Mouse (Mus musculus): ENCODE measurements around the gene Aldh3b1. TPM values are rescaled to one million over a fixed set of nuclear protein-coding genes. Genes with fewer than 3 reads are reported as not detected.
"Not testable (repeated sequence)": the region's sequence is repeated elsewhere in the genome, so short reads cannot be mapped to it uniquely, and the experiment has no call there.

Aldh3b1 gene
- total RNA-seq (2017), result 78.5 and 85.2 TPM in 2 replicates

DNA sequence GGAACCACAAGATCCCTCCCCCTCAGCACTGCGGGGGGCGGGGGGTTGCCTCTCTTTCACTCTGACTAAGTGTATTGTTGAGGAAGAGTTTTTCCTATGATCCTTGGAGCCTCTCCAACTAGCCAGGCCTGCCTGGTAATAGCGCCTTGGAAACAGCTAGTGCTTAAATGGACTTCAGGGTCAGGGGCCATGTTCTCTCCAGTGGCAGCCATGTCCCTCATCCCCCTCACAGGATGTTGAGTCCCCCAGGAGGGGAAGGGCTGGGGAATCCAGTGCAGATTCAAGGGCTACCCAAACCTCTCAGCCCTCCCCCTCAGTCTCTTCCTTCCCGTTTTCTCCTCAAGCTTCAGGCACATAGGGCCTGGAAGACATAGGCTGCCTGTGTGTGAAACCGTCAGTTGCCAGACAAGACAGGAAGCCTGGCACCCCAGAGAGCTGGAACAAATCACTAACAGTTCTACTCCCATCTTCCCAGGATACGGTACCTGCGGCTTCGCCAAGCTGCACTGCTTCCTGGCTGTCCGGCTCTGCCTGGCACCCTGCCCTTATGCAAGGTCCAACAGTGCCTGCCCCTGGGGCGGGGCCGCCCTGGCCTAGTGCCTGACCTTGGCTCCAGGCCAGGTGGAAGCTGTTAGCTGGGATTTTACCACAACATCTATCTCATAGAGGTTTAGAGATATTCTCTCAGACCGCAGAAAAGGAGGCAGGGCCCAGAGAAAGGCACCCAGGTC lies at the start of gene Aldh3b1:
Gene Aldh3b1, minus strand, starts transcription at position 598 of the 731 bp plus-strand sequence.
- ATAC-seq (ENCODE audit: extremely low read depth, insufficient number of reproducible peaks, low FRiP score, poor library complexity, severe bottlenecking), result peak; percentile 27; the same call in 1 of the 2 replicates

DNA sequence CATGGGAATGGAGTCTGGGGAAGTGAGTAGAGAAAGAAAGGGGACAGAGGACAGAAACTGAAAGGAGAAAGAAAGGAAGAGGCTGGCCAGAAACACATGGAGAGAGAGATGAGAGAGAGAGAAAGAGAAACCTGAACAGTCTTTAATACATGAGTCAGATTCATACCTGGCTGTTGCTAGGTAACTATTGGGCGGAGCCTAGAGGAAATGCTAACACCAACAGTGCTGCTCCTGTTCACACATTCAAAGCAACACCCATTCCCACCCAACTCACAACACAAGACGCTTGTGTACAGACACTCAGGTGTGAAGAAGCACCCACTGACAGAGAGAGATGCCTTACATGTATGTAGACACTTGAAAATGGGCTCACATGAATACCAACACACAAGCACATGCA lies 46.3 kb upstream of the Aldh3b1 start:
- no peak for ATAC-seq (ENCODE audit: extremely low read depth, insufficient number of reproducible peaks, low FRiP score, poor library complexity, severe bottlenecking)

DNA sequence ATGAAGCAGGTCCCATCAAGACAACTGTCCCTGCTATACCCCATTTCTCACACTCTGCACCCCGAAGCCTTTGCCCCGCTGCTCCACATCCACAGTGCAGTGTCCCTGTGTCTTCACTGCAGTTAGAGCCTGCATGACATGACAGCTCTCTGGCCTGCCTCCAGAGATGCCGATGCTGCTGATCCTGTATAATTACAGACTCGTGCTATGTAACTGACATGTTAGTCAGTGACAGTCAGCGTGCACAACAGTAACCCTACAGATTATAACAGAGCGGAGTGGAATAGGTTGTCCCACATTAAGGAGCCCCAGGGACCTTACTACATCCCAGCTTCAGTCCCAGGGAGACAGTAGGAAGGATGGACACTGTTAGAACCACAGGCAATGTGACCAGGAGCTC lies 45.0 kb upstream of the Aldh3b1 start:
- not testable (repeated sequence) for ATAC-seq (ENCODE audit: extremely low read depth, insufficient number of reproducible peaks, low FRiP score, poor library complexity, severe bottlenecking)

DNA sequence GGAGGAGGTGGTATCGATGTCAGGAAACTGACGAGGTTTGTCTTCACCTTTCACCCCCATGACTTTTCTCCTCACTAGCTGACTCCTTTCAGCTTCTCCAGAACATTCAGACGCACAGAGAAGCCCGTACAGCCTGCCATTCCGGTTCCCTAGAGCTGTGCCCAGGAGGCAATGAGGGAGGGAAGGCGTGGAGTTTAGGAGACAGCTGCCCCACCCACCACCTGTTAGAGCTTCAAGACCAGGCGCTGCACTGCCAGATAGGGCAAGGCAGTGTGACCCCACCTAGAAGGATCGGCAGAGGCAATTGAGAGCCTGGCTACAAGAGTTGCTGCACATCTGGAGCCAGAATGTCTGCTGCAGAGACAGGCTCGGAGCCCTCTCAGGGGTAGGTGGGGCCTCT lies 42.6 kb upstream of the Aldh3b1 start, which contains the start of gene Aldh3b2:
Gene Aldh3b2, plus strand, starts transcription at position 100 of the 400 bp plus-strand sequence.
- ATAC-seq (ENCODE audit: extremely low read depth, insufficient number of reproducible peaks, low FRiP score, poor library complexity, severe bottlenecking), result no peak

DNA sequence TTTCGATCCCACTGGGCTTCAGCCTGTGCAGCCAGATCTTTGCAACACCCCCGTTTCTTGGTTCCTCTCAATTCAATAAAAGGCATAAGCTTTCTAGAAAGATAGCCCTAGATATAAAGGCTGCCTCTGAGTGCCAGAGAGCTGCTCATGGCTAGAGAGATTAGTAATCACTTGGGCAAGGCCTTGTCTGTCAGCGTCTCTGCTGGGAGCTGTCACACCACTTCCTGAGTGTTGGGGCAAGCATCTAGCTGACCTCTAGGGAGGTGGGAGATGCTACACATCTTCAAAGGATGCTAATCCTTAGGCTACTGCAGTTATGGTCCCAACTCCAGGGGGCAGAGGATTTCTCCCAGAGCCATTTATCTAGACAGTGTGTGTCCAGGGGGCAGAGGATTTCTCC lies 37.6 kb upstream of the Aldh3b1 start:
- no peak for ATAC-seq (ENCODE audit: extremely low read depth, insufficient number of reproducible peaks, low FRiP score, poor library complexity, severe bottlenecking)

DNA sequence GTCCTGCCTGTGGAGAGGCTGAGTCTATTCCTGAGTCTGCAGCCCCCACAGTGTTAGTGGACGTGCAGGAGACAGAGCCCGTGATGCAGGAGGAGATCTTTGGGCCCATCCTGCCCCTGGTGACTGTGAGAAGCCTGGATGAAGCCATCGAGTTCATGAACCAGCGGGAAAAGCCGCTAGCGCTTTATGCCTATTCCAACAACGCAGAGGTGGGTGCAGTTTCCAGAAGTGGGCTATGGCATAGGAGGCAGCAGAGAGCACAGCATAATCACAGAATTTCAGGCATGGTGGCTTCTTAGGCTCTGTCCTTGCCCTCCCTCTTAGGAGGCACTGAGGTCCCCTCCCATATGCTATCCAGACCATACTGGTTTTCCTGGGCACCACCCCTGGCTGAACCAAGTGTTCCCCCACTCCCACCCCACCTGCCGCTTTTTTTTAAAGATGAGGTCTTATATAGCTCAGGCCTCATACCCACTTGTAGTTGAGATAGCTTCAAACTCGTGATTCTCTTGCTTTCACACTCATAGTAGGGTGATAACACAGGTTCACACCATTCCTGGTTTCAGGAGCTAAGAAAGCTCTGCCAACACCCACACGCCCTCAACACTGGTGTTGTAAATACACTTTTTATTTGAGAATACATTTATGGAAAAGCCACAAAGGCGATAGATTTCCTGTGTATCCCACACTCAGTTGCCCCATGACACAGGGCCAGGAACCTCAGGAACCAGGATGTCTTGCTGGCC lies 36.9 kb upstream of the Aldh3b1 start:
- ATAC-seq (ENCODE audit: extremely low read depth, insufficient number of reproducible peaks, low FRiP score, poor library complexity, severe bottlenecking), result no peak

DNA sequence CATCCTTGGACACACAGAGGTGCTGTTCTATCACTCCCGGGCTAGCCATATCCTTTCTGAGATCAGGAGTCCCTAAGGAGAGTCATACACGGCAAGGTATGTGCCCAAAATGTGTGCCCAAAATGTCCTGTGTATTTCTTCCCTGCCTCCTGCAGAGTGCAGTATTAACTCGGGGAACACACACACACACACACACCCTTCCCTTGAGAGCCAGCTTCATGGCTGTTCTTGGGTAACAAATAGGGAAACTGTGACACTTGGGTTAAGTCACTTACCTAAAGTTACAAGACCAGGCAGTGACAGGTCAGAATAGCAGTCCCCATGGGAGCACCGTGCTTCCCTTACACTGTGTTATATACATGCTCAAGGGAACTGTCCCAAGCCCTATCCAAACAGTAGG lies 34.4 kb upstream of the Aldh3b1 start:
- no peak for ATAC-seq (ENCODE audit: extremely low read depth, insufficient number of reproducible peaks, low FRiP score, poor library complexity, severe bottlenecking)

DNA sequence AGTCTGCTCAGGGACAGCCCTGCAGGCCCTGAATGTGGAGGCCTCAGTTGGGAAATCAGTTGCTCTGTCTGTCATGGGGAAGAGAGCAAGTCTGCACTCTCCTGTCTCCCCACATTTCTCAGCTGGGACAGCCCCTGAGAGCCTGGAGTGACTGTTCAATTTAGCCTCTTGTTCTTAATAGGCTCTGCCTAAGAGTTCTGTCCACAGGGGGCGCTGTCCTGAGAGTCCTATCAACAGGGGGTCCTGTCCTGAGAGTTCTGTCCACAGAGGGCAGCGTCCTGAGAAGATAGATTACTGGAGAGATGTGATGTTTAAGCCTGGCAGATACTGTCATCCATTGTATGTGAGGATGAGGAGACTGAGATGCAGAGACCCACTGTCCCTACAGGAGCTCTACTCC lies 32.9 kb upstream of the Aldh3b1 start:
- no peak for ATAC-seq (ENCODE audit: extremely low read depth, insufficient number of reproducible peaks, low FRiP score, poor library complexity, severe bottlenecking)

DNA sequence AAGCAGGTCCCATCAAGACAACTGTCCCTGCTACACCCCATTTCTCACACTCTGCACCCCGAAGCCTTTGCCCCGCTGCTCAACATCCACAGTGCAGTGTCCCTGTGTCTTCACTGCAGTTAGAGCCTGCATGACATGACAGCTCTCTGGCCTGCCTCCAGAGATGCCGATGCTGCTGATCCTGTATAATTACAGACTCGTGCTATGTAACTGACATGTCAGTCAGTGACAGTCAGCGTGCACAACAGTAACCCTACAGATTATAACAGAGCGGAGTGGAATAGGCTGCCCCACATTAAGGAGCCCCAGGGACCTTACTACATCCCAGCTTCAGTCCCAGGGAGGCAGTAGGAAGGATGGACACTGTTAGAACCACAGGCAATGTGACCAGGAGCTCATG lies 32.2 kb upstream of the Aldh3b1 start:
- ATAC-seq (ENCODE audit: extremely low read depth, insufficient number of reproducible peaks, low FRiP score, poor library complexity, severe bottlenecking), result not testable (repeated sequence)

DNA sequence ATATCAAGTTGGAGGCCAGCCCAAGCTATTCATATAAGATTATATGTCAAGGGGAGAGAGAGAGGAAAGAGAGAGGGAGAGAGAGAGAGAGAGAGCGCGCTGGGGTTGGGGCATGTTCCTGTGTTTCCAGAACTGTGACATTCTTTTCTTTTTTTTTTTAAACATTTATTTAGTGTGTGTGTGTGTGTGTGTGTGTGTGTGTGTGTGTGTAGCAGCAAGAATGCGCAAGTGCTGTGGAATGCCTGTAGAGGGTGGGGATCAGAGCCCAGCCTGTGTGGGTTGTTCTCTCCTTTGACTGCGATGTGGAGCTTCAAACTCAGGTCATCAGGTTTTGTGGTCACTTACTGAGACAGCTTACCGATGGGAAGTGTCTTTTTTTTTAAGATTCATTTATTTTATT lies 30.6 kb upstream of the Aldh3b1 start:
- ATAC-seq (ENCODE audit: extremely low read depth, insufficient number of reproducible peaks, low FRiP score, poor library complexity, severe bottlenecking), result no peak

DNA sequence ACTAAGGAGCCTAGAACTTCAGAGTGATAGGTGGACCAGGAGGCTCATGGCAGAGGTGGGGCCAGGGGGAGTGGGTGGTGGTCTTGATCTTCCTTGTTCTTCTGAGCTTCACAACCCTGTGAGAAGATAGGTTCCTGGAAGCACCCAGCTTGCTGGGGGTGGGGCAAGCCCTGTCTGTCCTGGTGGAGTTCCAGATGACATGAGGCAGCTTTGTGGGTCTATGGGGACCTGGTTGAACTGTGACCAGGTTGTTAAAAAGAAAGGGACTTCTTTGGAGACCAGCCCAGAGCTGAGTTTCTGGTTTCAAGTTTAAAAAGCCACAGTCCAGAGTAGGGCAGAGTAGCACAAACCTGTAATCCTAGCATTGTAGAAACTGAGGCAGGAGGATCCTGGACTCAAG lies 29.4 kb upstream of the Aldh3b1 start:
- ATAC-seq (ENCODE audit: extremely low read depth, insufficient number of reproducible peaks, low FRiP score, poor library complexity, severe bottlenecking), result no peak

DNA sequence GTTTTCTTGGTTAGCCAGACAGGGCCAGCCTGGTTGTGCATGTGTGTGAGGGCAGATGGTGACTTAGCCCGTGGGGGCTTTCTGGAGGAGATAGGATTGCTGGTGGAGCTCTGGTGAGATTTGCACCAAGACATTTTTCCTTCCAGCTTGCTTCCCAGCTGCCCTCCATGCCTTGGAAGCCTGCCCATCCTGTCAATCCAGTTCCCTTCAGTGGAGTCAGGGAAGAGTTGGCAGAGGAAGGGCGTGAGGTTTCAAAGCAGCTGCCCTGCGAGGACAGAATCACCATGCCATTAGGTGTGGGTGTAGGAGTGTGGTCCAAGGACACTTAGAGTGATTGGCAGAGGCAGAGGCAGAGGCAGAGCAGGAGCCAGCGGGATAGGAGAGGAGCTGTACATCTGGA lies 28.9 kb upstream of the Aldh3b1 start, which contains the start of gene Aldh3b3:
Gene Aldh3b3, plus strand, starts transcription at position 176 of the 400 bp plus-strand sequence.
- ATAC-seq (ENCODE audit: extremely low read depth, insufficient number of reproducible peaks, low FRiP score, poor library complexity, severe bottlenecking), result no peak

DNA sequence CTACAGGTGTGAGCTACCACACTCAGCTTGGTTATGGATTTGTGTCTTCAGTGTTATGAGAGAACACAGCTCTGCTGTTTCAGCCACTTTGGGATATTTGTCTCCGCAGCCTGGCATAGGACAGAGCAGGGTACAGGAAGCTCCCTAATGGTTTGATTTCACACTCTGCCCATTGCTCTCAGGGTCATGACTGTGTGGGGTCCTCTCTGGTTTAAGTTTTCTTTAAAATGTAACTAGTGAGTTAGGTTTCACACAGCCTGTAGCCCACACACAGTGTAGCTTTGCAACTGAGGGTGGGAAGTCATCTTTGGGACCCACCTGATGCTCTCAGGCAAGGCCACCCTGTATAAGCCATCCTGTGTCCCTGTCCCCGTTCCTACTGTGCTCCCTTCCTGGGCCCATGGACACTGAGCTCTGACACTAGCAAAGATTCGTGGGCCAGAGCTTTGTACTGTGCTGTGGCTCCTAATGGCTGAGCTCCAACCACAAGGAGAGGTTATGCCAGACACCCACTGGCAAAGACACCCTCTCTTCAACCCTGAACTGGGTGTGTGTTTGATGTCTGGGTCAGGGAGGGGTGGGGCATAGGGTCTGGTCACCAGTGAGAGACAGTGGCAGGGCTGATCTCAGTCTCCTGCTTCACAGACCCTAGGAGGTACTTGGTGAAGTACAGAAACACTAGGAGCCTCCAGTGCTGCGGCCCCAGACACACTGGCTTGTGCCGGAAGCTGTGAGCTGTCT lies 27.9 kb upstream of the Aldh3b1 start:
- 0 out of 2 replicates have a peak, but pooled peaks have one; percentile 21 for ATAC-seq (ENCODE audit: extremely low read depth, insufficient number of reproducible peaks, low FRiP score, poor library complexity, severe bottlenecking)

DNA sequence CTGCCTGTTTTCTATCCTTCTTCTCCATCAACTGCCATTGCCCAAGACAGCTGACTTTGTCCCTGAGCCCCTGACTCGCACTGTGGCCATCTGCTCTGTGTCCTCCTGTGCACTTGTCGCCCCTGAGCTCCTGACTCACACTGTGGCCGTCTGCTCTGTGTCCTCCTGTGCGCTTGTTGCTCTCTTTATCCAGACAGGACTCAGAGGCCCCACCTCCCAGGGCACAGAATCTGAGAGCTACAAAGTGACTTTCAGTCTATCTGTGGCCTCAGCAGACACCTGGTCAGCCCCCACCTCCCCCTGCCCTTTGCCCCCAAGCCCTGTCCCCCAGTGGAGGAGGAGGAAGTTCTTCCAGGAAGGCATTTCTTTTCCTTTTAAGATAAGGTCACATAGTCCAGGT lies 26.2 kb upstream of the Aldh3b1 start:
- ATAC-seq (ENCODE audit: extremely low read depth, insufficient number of reproducible peaks, low FRiP score, poor library complexity, severe bottlenecking), result no peak

DNA sequence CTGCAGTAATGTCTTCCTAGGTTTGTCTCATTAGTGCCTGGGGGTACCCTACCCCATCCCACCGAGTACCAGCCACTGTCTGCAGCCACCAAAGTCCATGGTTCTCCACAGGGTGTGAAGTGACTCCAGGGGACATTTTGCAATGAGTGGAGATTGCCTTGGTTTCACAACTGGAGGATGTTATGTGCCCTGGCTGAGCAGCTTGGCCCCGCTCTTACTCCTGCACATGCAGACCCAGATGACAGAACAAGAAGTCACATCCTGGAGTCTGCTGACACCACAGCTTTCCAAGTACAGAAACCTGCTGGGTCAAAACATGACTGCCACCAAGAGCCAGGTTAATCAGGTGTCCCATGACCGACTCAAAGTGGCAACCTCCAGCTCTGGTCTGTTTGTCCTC lies 25.4 kb upstream of the Aldh3b1 start:
- ATAC-seq (ENCODE audit: extremely low read depth, insufficient number of reproducible peaks, low FRiP score, poor library complexity, severe bottlenecking), result no peak

DNA sequence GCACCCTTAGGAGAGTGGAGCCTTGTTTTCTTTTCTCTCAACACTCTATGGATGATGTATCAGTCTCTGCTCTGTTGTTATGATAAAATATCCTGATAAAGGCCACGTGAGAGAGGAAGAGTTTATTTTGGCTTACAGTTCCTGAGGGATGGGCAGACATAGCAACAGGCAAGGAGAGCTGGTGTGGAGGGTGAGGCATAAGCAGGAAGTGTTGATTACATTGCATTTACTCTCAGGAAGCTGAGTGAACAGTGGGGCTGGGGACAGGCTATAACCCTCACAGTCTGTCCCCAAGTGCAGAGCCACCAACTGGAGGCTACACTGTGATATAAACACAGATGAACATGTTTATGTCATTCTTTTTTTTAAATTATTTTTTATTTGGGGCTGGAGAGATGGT lies 22.5 kb upstream of the Aldh3b1 start:
- no peak for ATAC-seq (ENCODE audit: extremely low read depth, insufficient number of reproducible peaks, low FRiP score, poor library complexity, severe bottlenecking)

DNA sequence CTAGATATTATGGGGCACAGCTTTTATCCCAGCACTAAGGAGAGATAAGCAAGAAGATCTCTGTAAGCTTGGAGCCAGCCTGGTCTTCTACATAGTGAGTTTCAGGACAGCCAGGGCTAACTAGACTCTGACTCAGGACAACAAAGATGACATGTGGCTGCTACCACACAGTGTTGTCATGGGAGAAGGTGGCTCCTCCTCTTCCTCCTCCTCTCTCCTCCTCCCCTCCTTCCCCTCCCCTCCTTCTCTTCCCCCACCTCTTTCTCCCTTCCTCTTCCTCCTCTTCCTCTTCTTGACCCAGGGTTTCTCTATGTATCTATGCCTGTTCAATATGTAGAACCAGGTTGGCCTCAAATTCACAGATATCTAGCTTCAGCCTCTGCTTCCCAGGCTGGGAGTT lies 21.9 kb upstream of the Aldh3b1 start:
- ATAC-seq (ENCODE audit: extremely low read depth, insufficient number of reproducible peaks, low FRiP score, poor library complexity, severe bottlenecking), result peak; percentile 44

DNA sequence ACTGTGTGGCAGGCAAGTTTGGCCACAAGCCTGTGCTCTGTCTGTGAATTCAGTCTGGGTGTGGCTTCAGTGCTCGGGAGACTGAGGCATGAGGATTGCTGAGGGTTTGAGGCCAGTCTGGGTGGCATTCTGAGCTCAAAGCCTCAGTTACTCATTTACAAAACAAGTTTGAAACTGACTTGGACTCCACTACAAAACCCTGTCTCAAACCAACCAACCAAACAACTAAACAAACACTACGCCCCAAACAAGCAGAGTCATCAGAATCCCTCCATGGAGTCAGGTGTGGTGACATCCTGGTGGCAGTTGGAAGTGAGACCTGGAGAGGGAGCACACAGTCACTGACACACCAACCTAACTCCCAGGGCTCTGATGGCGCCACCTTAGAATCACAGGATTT lies 20.7 kb upstream of the Aldh3b1 start:
- ATAC-seq (ENCODE audit: extremely low read depth, insufficient number of reproducible peaks, low FRiP score, poor library complexity, severe bottlenecking), result no peak

DNA sequence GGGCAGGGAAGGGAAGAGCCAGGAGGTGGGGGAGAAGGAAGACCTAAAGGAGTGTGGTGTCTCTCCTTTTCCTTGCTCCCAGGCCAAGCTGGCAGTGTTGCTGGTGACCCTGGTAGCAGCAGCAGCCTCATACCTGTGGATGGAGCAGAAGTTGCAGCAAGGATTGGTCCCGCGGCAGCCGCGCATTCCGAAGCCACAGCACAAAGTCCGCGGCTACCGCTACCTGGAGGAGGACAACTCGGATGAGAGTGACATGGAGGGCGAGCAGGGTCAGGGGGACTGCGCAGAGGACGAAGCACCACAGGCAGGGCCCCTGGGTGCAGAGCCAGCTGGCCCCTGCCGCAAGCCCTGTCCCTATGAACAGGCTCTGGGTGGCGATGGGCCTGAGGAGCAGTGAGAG lies 18.9 kb upstream of the Aldh3b1 start:
- ATAC-seq (ENCODE audit: extremely low read depth, insufficient number of reproducible peaks, low FRiP score, poor library complexity, severe bottlenecking), result no peak

DNA sequence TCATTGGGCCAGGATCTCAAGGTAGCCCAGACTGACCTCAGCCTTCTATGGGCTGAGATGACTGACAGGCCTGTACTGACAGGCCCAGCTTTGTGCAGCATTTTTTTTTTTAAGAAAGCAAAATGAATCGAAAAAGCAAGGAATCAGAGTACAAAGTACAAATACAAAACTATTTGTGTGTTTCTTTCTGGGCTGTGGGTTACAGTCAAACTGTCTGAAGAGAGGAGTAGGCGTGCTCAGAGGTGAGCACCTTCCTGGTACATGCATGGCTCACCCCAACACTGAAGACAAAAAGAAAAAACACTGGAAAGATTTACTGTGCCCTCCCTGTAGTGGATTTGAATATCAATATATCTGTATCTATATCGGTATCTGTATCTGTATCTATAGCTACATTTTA lies 18.2 kb upstream of the Aldh3b1 start:
- no peak for ATAC-seq (ENCODE audit: extremely low read depth, insufficient number of reproducible peaks, low FRiP score, poor library complexity, severe bottlenecking)

All from neutrophil, adult 5-6 weeks (primary cell).